ENCODE assay signal across 18 mouse cellular contexts in genomic region chr1:7574787-7575186, GRCm38 (mm10).
DNase-seq lines count a peak whose midpoint lies in the region; TF ChIP-seq lines count a peak whose summit lies in the region.
"Had no signal": no experiment of that assay in that cellular context is flagged by ENCODE, and none has a peak within 500 bp of the region (broad histone marks: within the 10 kb centered on the region; RNA-seq: fewer than 3 reads in every experiment).

No protein-coding gene starts in this region.

- H3K4me3 ChIP-seq in CH12.LX (replicated peaks in 1 of 3; ENCODE audit: low read depth in 2 of 3, low read length in 2 of 3, poor library complexity in 1 of 3) (no peak overlapping the region), MEL (ENCODE audit: control insufficient read depth in 1 of 2, insufficient read depth in 1 of 2, low read depth in 2 of 2, low read length in 2 of 2) (no peak overlapping the region)

- H3K27me3 ChIP-seq in CH12.LX (replicated peaks): no peaks in the 10 kb centered on the region
- no peaks in the 10 kb centered on the region for H3K27me3 ChIP-seq in MEL (ENCODE audit: control insufficient read depth in 1 of 2, insufficient read depth in 2 of 2, low read length in 2 of 2)
- H3K27me3 ChIP-seq: Patski had no signal

- dilution Hi-C loops in CH12.LX (cut with MboI; ENCODE audit: extremely low pct_ligation_motif_present, extremely low pct_unique_long_range_greater_than_20kb, low sequenced_read_pairs): no loop called here

- H3K4me2 ChIP-seq in CH12.LX (ENCODE audit: insufficient read depth, low read depth, poor library complexity, severe bottlenecking): no peak overlapping the region

- TF ChIP-seq EP300 in CH12.LX (IDR thresholded peaks at IDR 0.05; ENCODE audit: low read length) (no peak), MEL (IDR thresholded peaks at IDR 0.05; ENCODE audit: low read depth in 1 of 2, low read length in 2 of 2) (no peak)

- TF ChIP-seq POLR2A in CH12.LX (IDR thresholded peaks at IDR 0.05; ENCODE audit: low read depth, low read length) (no peak), MEL (IDR thresholded peaks at IDR 0.05; ENCODE audit: control insufficient read depth in 1 of 2, insufficient read depth in 1 of 2, low read depth in 1 of 2, low read length in 2 of 2, poor library complexity in 1 of 2) (no peak)

- no peaks in the 10 kb centered on the region for H3K4me1 ChIP-seq in CH12.LX (ENCODE audit: control insufficient read depth in 1 of 2, insufficient read depth in 2 of 2)
- no peaks in the 10 kb centered on the region for H3K4me1 ChIP-seq in MEL (ENCODE audit: control insufficient read depth in 1 of 2, insufficient read depth in 2 of 2, low read length in 2 of 2)

- in situ Hi-C loops in CH12.LX (cut with MboI; ENCODE audit: low pct_ligation_motif_present, low pct_unique_long_range_greater_than_20kb, low sequenced_read_pairs): no loop called here

- DNase-seq in CH12.LX (ENCODE audit: extremely low read depth): no peak
- DNase-seq in MEL (ENCODE audit: low read depth, low spot score): no peak
- no peak for DNase-seq in urinary bladder, postnatal 14 days (ENCODE audit: low spot score)
- DNase-seq in cerebellum, adult 11-12 months: no peak
- DNase-seq: adrenal gland, adult 2 months; adrenal gland, adult 8-10 months; adrenal gland, postnatal 10 days; adrenal gland, postnatal 14 days; adrenal gland, postnatal 25 days; adrenal gland, postnatal 36 days; B cell, adult 2 months; cerebellum, adult 11 months; cerebellum, adult 18-20 months; cerebellum, adult 2 months; cerebellum, adult 8-10 months; cerebellum, adult 9-10 months had no signal

- H3K27ac ChIP-seq in CH12.LX (ENCODE audit: insufficient read depth, low read depth): no peak overlapping the region
- no peak overlapping the region for H3K27ac ChIP-seq in MEL (ENCODE audit: control insufficient read depth, low read depth, low read length)

- TF ChIP-seq RAD21 in CH12.LX (IDR thresholded peaks at IDR 0.05; ENCODE audit: low read depth, low read length) (no peak), MEL (IDR thresholded peaks at IDR 0.05; ENCODE audit: low read depth, low read length) (no peak)

- no peaks in the 10 kb centered on the region for H3K9me3 ChIP-seq in CH12.LX (replicated peaks; ENCODE audit: low read length)
- no peaks in the 10 kb centered on the region for H3K9me3 ChIP-seq in MEL (replicated peaks; ENCODE audit: insufficient read depth, low read length)
- H3K9me3 ChIP-seq: G1E had no signal

- H3K36me3 ChIP-seq in CH12.LX (replicated peaks in 1 of 2; ENCODE audit: control insufficient read depth in 1 of 2, insufficient read depth in 1 of 2, low read length in 1 of 2) (no peaks in the 10 kb centered on the region), MEL (ENCODE audit: control insufficient read depth in 1 of 2, insufficient read depth in 2 of 2, low read length in 2 of 2) (no peaks in the 10 kb centered on the region)
- H3K36me3 ChIP-seq: G1E had no signal

- H3K79me2 ChIP-seq in CH12.LX (replicated peaks; ENCODE audit: control insufficient read depth, extremely low read depth, insufficient read depth, poor library complexity, severe bottlenecking): no peaks in the 10 kb centered on the region
- no peaks in the 10 kb centered on the region for H3K79me2 ChIP-seq in MEL (ENCODE audit: control insufficient read depth, insufficient read depth, low read length, poor library complexity)

- TF ChIP-seq CTCF in CH12.LX (conservative IDR thresholded peaks at IDR 0.05 in 1 of 2, IDR thresholded peaks at IDR 0.05 in 1 of 2; ENCODE audit: low read depth in 2 of 2, low read length in 2 of 2): no peak
- no peak for TF ChIP-seq CTCF in MEL (IDR thresholded peaks at IDR 0.05 in 2 of 3, conservative IDR thresholded peaks at IDR 0.05 in 1 of 3; ENCODE audit: control insufficient read depth in 1 of 3, insufficient read depth in 1 of 3, low read depth in 2 of 3, low read length in 3 of 3, poor library complexity in 1 of 3, severe bottlenecking in 1 of 3)

- no peak overlapping the region for H3K9ac ChIP-seq in CH12.LX (ENCODE audit: insufficient read depth, low read depth)
- no peak overlapping the region for H3K9ac ChIP-seq in MEL (ENCODE audit: control insufficient read depth, low read depth, low read length, poor library complexity, severe bottlenecking)

TF ChIP-seq in CH12.LX, 34 proteins besides CTCF, POLR2A, EP300 and RAD21:
- TF ChIP-seq SIN3A (IDR thresholded peaks at IDR 0.05; ENCODE audit: low read length) (no peak), MAFK (IDR thresholded peaks at IDR 0.05; ENCODE audit: insufficient replicate concordance, low read length) (peak; percentile 93)

TF ChIP-seq in MEL, 35 proteins besides CTCF, POLR2A, EP300 and RAD21:
- TF ChIP-seq MAFK (IDR thresholded peaks at IDR 0.05; ENCODE audit: borderline replicate concordance, low read depth, low read length) (peak; percentile 61; the same call in 1 of the 2 replicates), BHLHE40 (IDR thresholded peaks at IDR 0.05; ENCODE audit: borderline replicate concordance, low read depth, low read length) (no peak)

Comparison
In these comparisons a context has a peak if more than half of its experiments do, and no peak if none do; other contexts are left out.
1. Of the 35 proteins assayed by ChIP-seq in both MEL and CH12.LX: peak only in MEL: none; only in CH12.LX: none; in both: MAFK; in neither: 34.